Mouse (Mus musculus): ENCODE data around the gene Cacna2d4.

GRCm38 (mm10) chr6:119389089-119389488 lies 152.8 kb downstream of the Cacna2d4 start:
- TF ChIP-seq TAL1 (IDR thresholded peaks at IDR 0.05; ENCODE audit: low read length) = no peak
- no peak for TF ChIP-seq GATA1 (IDR thresholded peaks at IDR 0.05; ENCODE audit: low read length)
